Mouse (Mus musculus): Measurements from ENCODE around the gene Rhcg. TPM values are rescaled to one million over a fixed set of nuclear protein-coding genes. Genes with fewer than 3 reads are reported as not detected.
A peak's percentile ranks its signal among the peaks of the same experiment; 100 is the strongest.

Rhcg gene
- polyA plus RNA-seq, 1 experiment: not detected

- TF ChIP-seq CTCF (IDR thresholded peaks at IDR 0.05; ENCODE audit: insufficient read depth, low read length) (no peak), POLR2A (IDR thresholded peaks at IDR 0.05; ENCODE audit: borderline replicate concordance, extremely low read depth, low read depth, low read length) (no peak)
- DNase-seq: no peak
- 4% methylated on average over 25 of the region's 25 CpGs for WGBS
- Histone ChIP-seq H3K4me1 (ENCODE audit: control insufficient read depth, insufficient read depth, low read length) (no peaks in the 10 kb centered on the region), H3K4me3 (replicated peaks; ENCODE audit: extremely low read depth, low read depth, low read length) (no peak overlapping the region)
These were observed 10.1 kb downstream of the Rhcg start for GRCm38 (mm10) chr7:79607263-79607921.

- Histone ChIP-seq H3K4me1 (ENCODE audit: control insufficient read depth, insufficient read depth, low read length) (no peaks in the 10 kb centered on the region), H3K4me3 (replicated peaks; ENCODE audit: extremely low read depth, low read depth, low read length) (no peak overlapping the region)
- 35% methylated on average over 3 of the region's 3 CpGs for WGBS
- TF ChIP-seq CTCF (IDR thresholded peaks at IDR 0.05; ENCODE audit: insufficient read depth, low read length) (no peak), POLR2A (IDR thresholded peaks at IDR 0.05; ENCODE audit: borderline replicate concordance, extremely low read depth, low read depth, low read length) (no peak)
- no peak for DNase-seq
These were observed 10.7 kb downstream of the Rhcg start for GRCm38 (mm10) chr7:79606766-79607165.

DNA sequence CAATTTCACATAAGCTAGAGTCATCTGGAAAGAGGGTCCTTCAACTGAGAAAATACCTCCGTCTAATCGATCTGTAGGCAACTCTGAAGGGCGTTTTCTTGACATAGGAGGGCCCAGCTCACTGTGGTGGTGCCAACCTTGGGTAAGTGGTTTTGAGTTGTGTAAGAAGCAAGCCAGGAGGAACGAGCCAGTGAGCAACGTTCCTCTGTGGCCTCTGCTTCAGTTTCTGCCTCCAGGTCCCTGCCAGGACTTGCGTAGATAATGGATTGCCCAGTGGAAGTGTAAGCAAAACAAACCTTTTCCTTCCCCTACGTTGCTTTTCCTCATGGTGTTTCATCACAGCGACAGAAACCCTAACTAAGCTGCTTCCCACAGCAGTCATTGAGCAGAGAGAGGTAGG lies 15.5 kb downstream of the Rhcg start:
- no peaks in the 10 kb centered on the region for H3K4me1 ChIP-seq (ENCODE audit: control insufficient read depth, insufficient read depth, low read length)
- 42% methylated on average over 8 of the region's 8 CpGs for WGBS
- no peak overlapping the region for H3K4me3 ChIP-seq (replicated peaks; ENCODE audit: extremely low read depth, low read depth, low read length)
- TF ChIP-seq POLR2A (IDR thresholded peaks at IDR 0.05; ENCODE audit: borderline replicate concordance, extremely low read depth, low read depth, low read length) (no peak), CTCF (IDR thresholded peaks at IDR 0.05; ENCODE audit: insufficient read depth, low read length) (no peak)
- no peak for DNase-seq

DNA sequence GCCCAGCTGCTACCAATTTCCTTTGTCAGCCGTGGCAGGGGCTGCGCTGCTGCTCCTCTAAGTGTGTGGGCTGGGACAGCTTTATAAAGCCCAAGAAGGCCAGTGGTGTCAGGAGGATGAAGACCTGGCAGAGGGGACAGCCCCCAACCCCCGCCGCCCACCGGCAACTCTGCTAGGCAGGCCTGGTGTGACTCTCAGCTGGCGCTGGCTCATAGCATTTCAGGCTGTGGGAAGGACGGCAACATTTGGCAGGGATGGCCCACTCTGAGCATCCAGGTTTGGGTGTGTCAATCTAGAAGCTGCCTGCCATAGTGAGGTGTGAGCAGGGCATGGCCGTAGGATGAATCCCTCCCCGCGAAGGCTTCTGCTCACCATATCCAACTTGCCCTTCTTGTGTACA lies 17.3 kb downstream of the Rhcg start:
- WGBS: 72% methylated on average over 10 of the region's 10 CpGs
- no peak for TF ChIP-seq POLR2A (IDR thresholded peaks at IDR 0.05; ENCODE audit: borderline replicate concordance, extremely low read depth, low read depth, low read length)
- no peaks in the 10 kb centered on the region for H3K4me1 ChIP-seq (ENCODE audit: control insufficient read depth, insufficient read depth, low read length)
- no peak for DNase-seq
- H3K4me3 ChIP-seq (replicated peaks; ENCODE audit: extremely low read depth, low read depth, low read length): no peak overlapping the region

GRCm38 (mm10) chr7:79594854-79595253 lies 22.6 kb downstream of the Rhcg start:
- DNase-seq: peak; percentile 70
- TF ChIP-seq CTCF (IDR thresholded peaks at IDR 0.05; ENCODE audit: insufficient read depth, low read length) (peak; percentile 89), POLR2A (IDR thresholded peaks at IDR 0.05; ENCODE audit: borderline replicate concordance, extremely low read depth, low read depth, low read length) (no peak)
- peaks cover 3% of the 10 kb centered on the region; the same call in 1 of the 2 replicates for H3K4me1 ChIP-seq (ENCODE audit: control insufficient read depth, insufficient read depth, low read length)
- WGBS: 12% methylated on average over 7 of the region's 7 CpGs
- no peak overlapping the region for H3K4me3 ChIP-seq (replicated peaks; ENCODE audit: extremely low read depth, low read depth, low read length)

- WGBS: 1% methylated on average over 41 of the region's 42 CpGs
- TF ChIP-seq CTCF (IDR thresholded peaks at IDR 0.05; ENCODE audit: insufficient read depth, low read length) (no peak), POLR2A (IDR thresholded peaks at IDR 0.05; ENCODE audit: borderline replicate concordance, extremely low read depth, low read depth, low read length) (no peak)
- no peak for DNase-seq
- peaks cover 3% of the 10 kb centered on the region; the same call in 1 of the 2 replicates for H3K4me1 ChIP-seq (ENCODE audit: control insufficient read depth, insufficient read depth, low read length)
- peak overlapping the region; percentile 11 for H3K4me3 ChIP-seq (replicated peaks; ENCODE audit: extremely low read depth, low read depth, low read length)
These were observed 25.4 kb downstream of the Rhcg start for GRCm38 (mm10) chr7:79591812-79592731.

DNA sequence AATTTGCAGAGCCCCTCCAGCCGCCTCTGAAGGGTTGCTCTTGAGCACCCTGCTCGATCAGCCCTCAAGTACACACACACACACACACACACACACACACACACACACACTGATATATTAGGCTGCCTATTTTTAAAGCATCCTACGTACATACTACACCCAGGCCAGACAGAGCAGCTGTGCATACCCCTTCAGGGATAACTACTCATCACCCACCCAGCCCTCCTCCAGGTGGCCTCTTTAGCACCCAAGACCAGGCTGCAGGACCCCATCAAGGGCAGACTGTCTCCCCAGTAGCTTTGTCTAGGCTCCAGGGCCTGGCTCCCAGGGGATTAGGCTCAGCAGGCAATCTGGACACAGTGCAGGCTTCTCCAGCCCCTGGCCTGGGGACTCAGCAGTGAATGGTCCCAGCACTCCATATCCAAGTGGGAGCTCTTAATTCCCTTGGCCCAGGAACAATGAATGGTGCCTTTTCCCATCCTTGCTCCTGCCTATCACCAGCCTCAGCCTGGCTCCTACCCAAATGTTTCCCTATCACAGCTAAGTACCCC lies 26.8 kb downstream of the Rhcg start:
- no peak overlapping the region for H3K4me3 ChIP-seq (replicated peaks; ENCODE audit: extremely low read depth, low read depth, low read length)
- WGBS: 19% methylated on average over 3 of the region's 3 CpGs
- DNase-seq: no peak
- no peak for TF ChIP-seq POLR2A (IDR thresholded peaks at IDR 0.05; ENCODE audit: borderline replicate concordance, extremely low read depth, low read depth, low read length)
- TF ChIP-seq CTCF (IDR thresholded peaks at IDR 0.05; ENCODE audit: insufficient read depth, low read length): no peak
- peaks cover 3% of the 10 kb centered on the region; the same call in 1 of the 2 replicates for H3K4me1 ChIP-seq (ENCODE audit: control insufficient read depth, insufficient read depth, low read length)

DNA sequence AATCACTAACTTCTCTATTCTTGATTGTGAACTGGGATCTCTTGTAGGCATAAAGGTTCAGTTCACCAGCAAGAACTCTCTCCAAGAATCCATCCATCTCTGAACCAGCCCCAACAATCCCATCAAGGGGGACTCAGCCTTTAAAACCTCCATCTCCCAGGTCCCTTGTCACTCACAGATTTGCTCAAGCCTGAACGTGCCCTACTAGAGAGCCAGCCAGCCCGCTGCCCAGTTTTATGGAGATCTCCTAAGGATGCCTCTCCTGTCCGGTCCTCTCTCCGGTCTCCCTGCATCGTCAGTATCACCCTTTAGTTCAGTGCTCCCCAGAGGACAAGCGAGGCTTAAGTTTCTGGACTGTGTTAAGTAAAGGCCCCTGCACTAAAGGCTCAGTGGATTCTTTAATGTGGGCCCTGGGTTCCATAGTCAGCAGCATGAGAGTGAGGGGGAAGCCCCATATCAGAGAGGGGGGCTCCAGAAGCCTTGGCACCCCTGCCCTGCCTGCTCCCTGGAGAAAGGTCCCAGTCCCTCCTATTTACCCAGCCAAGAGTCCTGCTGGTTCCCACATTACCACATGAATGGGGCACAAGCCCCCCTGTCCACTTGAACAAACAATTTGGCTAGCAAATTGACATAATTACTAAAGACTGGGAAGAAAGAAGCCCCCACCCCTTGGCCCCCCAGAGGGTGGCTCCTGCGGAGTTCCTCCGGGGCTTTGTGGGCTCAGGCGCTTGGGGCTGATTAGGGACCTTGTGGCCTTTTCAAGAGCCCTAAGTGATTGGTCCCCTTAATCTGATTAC lies 27.5 kb downstream of the Rhcg start:
- no peak for TF ChIP-seq CTCF (IDR thresholded peaks at IDR 0.05; ENCODE audit: insufficient read depth, low read length)
- no peak for TF ChIP-seq POLR2A (IDR thresholded peaks at IDR 0.05; ENCODE audit: borderline replicate concordance, extremely low read depth, low read depth, low read length)
- 15% methylated on average over 9 of the region's 9 CpGs for WGBS
- H3K4me3 ChIP-seq (replicated peaks; ENCODE audit: extremely low read depth, low read depth, low read length): no peak overlapping the region
- DNase-seq: no peak
- H3K4me1 ChIP-seq (ENCODE audit: control insufficient read depth, insufficient read depth, low read length): peaks cover 3% of the 10 kb centered on the region; the same call in 1 of the 2 replicates

DNA sequence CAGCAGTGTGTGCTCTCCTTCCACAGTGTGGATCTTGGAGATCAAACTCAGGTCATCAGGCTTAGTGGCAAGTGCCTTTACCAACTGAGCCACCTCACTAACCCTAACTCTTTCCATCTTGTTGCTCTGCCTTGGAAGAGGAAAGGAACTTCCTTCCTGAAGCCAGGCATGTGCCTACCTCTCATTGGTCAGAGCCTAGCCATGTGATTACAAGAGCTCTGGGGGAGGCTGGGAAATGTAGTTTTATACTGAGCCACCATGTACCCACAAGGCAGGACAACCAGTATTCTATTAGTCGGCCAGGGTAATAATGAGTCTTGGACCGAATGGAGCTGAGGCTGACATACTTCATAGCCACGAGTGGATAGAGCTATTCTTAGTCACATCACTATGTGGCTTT lies 29.2 kb downstream of the Rhcg start:
- TF ChIP-seq CTCF (IDR thresholded peaks at IDR 0.05; ENCODE audit: insufficient read depth, low read length) (no peak), POLR2A (IDR thresholded peaks at IDR 0.05; ENCODE audit: borderline replicate concordance, extremely low read depth, low read depth, low read length) (no peak)
- DNase-seq: no peak

More for the DNA sequence above, 29.2 kb downstream of the Rhcg start:
- Histone ChIP-seq H3K4me1 (ENCODE audit: control insufficient read depth, insufficient read depth, low read length) (peaks cover 3% of the 10 kb centered on the region; the same call in 1 of the 2 replicates), H3K4me3 (replicated peaks; ENCODE audit: extremely low read depth, low read depth, low read length) (no peak overlapping the region)
- 73% methylated on average over 3 of the region's 3 CpGs for WGBS

Data from lung, adult 2 months (tissue).